Mouse (Mus musculus): ENCODE data around the gene Shb. TPM values are rescaled to one million over a fixed set of nuclear protein-coding genes. Genes with fewer than 3 reads are reported as not detected.

The Shb gene
- polyA plus RNA-seq, 1 experiment from 2014 or later, result 4.9 TPM

- peaks cover 87% of the 10 kb centered on the region for H3K4me1 ChIP-seq
- H3K4me3 ChIP-seq (replicated peaks), result no peak overlapping the region
- 40% methylated on average over 2 of the region's 2 CpGs for WGBS
- H3K4me2 ChIP-seq, result peak overlapping the region; percentile 45
- no peaks in the 10 kb centered on the region for H3K36me3 ChIP-seq
- no peak overlapping the region for H3K9ac ChIP-seq
- ATAC-seq (replicated peaks; ENCODE audit: low FRiP score), result peak; percentile 23; the same call in 1 of the 2 replicates
- H3K27me3 ChIP-seq, result no peaks in the 10 kb centered on the region
- no peaks in the 10 kb centered on the region for H3K9me3 ChIP-seq (replicated peaks)
- peak overlapping the region; percentile 79 for H3K27ac ChIP-seq
Measured at GRCm38 (mm10) chr4:45513340-45513739, 18.9 kb downstream of the Shb start.

GRCm38 (mm10) chr4:45510163-45510562 is 22.1 kb downstream of the Shb start:
- peaks cover 93% of the 10 kb centered on the region for H3K4me1 ChIP-seq
- H3K4me3 ChIP-seq (replicated peaks), result no peak overlapping the region
- H3K4me2 ChIP-seq, result no peak overlapping the region
- ATAC-seq (replicated peaks; ENCODE audit: low FRiP score), result peak; percentile 47
- peak overlapping the region; percentile 75 for H3K27ac ChIP-seq
- no peak overlapping the region for H3K9ac ChIP-seq
- 26% methylated on average over 6 of the region's 6 CpGs for WGBS
- no peaks in the 10 kb centered on the region for H3K36me3 ChIP-seq
- H3K27me3 ChIP-seq, result no peaks in the 10 kb centered on the region
- H3K9me3 ChIP-seq (replicated peaks), result no peaks in the 10 kb centered on the region

GRCm38 (mm10) chr4:45509416-45509815 is 22.9 kb downstream of the Shb start:
- H3K27ac ChIP-seq, result peak overlapping the region; percentile 75
- no peaks in the 10 kb centered on the region for H3K36me3 ChIP-seq
- no peak overlapping the region for H3K9ac ChIP-seq
- peaks cover 87% of the 10 kb centered on the region for H3K4me1 ChIP-seq
- 94% methylated on average over 4 of the region's 4 CpGs for WGBS
- H3K4me3 ChIP-seq (replicated peaks), result no peak overlapping the region
- ATAC-seq (replicated peaks; ENCODE audit: low FRiP score), result no peak
- no peaks in the 10 kb centered on the region for H3K27me3 ChIP-seq
- no peaks in the 10 kb centered on the region for H3K9me3 ChIP-seq (replicated peaks)
- H3K4me2 ChIP-seq, result no peak overlapping the region

- WGBS, result 71% methylated on average over 6 of the region's 6 CpGs
- Histone ChIP-seq H3K9me3 (replicated peaks) (no peaks in the 10 kb centered on the region), H3K27ac (0 out of 2 replicates have a peak overlapping the region, but pooled peaks have one; percentile 24), H3K4me3 (replicated peaks) (no peak overlapping the region), H3K27me3 (no peaks in the 10 kb centered on the region), H3K36me3 (no peaks in the 10 kb centered on the region), H3K9ac (no peak overlapping the region), H3K4me2 (no peak overlapping the region), H3K4me1 (peaks cover 83% of the 10 kb centered on the region)
- no peak for ATAC-seq (replicated peaks; ENCODE audit: low FRiP score)
Measured at GRCm38 (mm10) chr4:45508469-45508868, 23.8 kb downstream of the Shb start.

- no peak for ATAC-seq (replicated peaks; ENCODE audit: low FRiP score)
- Histone ChIP-seq H3K4me2 (no peak overlapping the region), H3K4me1 (peaks cover 78% of the 10 kb centered on the region)
Measured at GRCm38 (mm10) chr4:45507476-45507875, 24.8 kb downstream of the Shb start.

GRCm38 (mm10) chr4:45507039-45507438 is 25.2 kb downstream of the Shb start:
- H3K9ac ChIP-seq, result no peak overlapping the region
- H3K9me3 ChIP-seq (replicated peaks), result no peaks in the 10 kb centered on the region
- no peak overlapping the region for H3K4me3 ChIP-seq (replicated peaks)
- peak overlapping the region; percentile 78 for H3K27ac ChIP-seq
- no peaks in the 10 kb centered on the region for H3K36me3 ChIP-seq
- no peaks in the 10 kb centered on the region for H3K27me3 ChIP-seq
- no peak overlapping the region for H3K4me2 ChIP-seq
- H3K4me1 ChIP-seq, result peaks cover 79% of the 10 kb centered on the region
- 43% methylated on average over 9 of the region's 9 CpGs for WGBS
- no peak for ATAC-seq (replicated peaks; ENCODE audit: low FRiP score)

More at GRCm38 (mm10) chr4:45507476-45507875, 24.8 kb downstream of the Shb start:
- H3K36me3 ChIP-seq, result no peaks in the 10 kb centered on the region
- no peaks in the 10 kb centered on the region for H3K27me3 ChIP-seq
- WGBS, result 57% methylated on average over 1 of the region's 1 CpGs
- no peak overlapping the region for H3K9ac ChIP-seq
- H3K4me3 ChIP-seq (replicated peaks), result no peak overlapping the region
- no peaks in the 10 kb centered on the region for H3K9me3 ChIP-seq (replicated peaks)
- peak overlapping the region; percentile 78 for H3K27ac ChIP-seq

GRCm38 (mm10) chr4:45506613-45507012 is 25.7 kb downstream of the Shb start:
- Histone ChIP-seq H3K27me3 (no peaks in the 10 kb centered on the region), H3K4me3 (replicated peaks) (no peak overlapping the region), H3K9ac (no peak overlapping the region), H3K9me3 (replicated peaks) (no peaks in the 10 kb centered on the region), H3K36me3 (no peaks in the 10 kb centered on the region), H3K4me2 (no peak overlapping the region), H3K4me1 (peaks cover 83% of the 10 kb centered on the region), H3K27ac (peak overlapping the region; percentile 78)
- WGBS, result 23% methylated on average over 5 of the region's 5 CpGs
- no peak for ATAC-seq (replicated peaks; ENCODE audit: low FRiP score)

GRCm38 (mm10) chr4:45505671-45506070 is 26.6 kb downstream of the Shb start:
- H3K27ac ChIP-seq, result peak overlapping the region; percentile 78; the same call in 1 of the 2 replicates
- no peak overlapping the region for H3K4me3 ChIP-seq (replicated peaks)
- 83% methylated on average over 2 of the region's 2 CpGs for WGBS
- H3K9ac ChIP-seq, result no peak overlapping the region
- no peaks in the 10 kb centered on the region for H3K9me3 ChIP-seq (replicated peaks)
- peaks cover 85% of the 10 kb centered on the region for H3K4me1 ChIP-seq
- ATAC-seq (replicated peaks; ENCODE audit: low FRiP score), result no peak
- H3K4me2 ChIP-seq, result no peak overlapping the region
- H3K27me3 ChIP-seq, result no peaks in the 10 kb centered on the region
- H3K36me3 ChIP-seq, result no peaks in the 10 kb centered on the region

GRCm38 (mm10) chr4:45505191-45505590 is 27.1 kb downstream of the Shb start:
- Histone ChIP-seq H3K9ac (no peak overlapping the region), H3K9me3 (replicated peaks) (no peaks in the 10 kb centered on the region), H3K27me3 (no peaks in the 10 kb centered on the region), H3K4me1 (peaks cover 85% of the 10 kb centered on the region), H3K36me3 (no peaks in the 10 kb centered on the region), H3K27ac (no peak overlapping the region), H3K4me3 (replicated peaks) (no peak overlapping the region), H3K4me2 (no peak overlapping the region)
- WGBS, result 89% methylated on average over 6 of the region's 6 CpGs
- no peak for ATAC-seq (replicated peaks; ENCODE audit: low FRiP score)

- Histone ChIP-seq H3K36me3 (no peaks in the 10 kb centered on the region), H3K9me3 (replicated peaks) (no peaks in the 10 kb centered on the region), H3K4me1 (peaks cover 85% of the 10 kb centered on the region), H3K4me3 (replicated peaks) (no peak overlapping the region), H3K9ac (no peak overlapping the region), H3K4me2 (no peak overlapping the region), H3K27ac (no peak overlapping the region), H3K27me3 (no peaks in the 10 kb centered on the region)
- ATAC-seq (replicated peaks; ENCODE audit: low FRiP score), result no peak
- 59% methylated on average over 3 of the region's 3 CpGs for WGBS
Measured at GRCm38 (mm10) chr4:45503816-45504215, 28.5 kb downstream of the Shb start.

GRCm38 (mm10) chr4:45503380-45503779 is 28.9 kb downstream of the Shb start:
- WGBS, result 70% methylated on average over 6 of the region's 6 CpGs
- Histone ChIP-seq H3K4me3 (replicated peaks) (no peak overlapping the region), H3K27me3 (no peaks in the 10 kb centered on the region), H3K9me3 (replicated peaks) (no peaks in the 10 kb centered on the region), H3K9ac (no peak overlapping the region), H3K4me1 (peaks cover 85% of the 10 kb centered on the region), H3K36me3 (no peaks in the 10 kb centered on the region), H3K4me2 (no peak overlapping the region), H3K27ac (no peak overlapping the region)
- ATAC-seq (replicated peaks; ENCODE audit: low FRiP score), result no peak

GRCm38 (mm10) chr4:45502002-45502401 is 30.3 kb downstream of the Shb start:
- Histone ChIP-seq H3K4me3 (replicated peaks) (no peak overlapping the region), H3K27me3 (no peaks in the 10 kb centered on the region), H3K27ac (peak overlapping the region; percentile 34; the same call in 1 of the 2 replicates), H3K9ac (no peak overlapping the region), H3K4me1 (peaks cover 85% of the 10 kb centered on the region), H3K36me3 (no peaks in the 10 kb centered on the region), H3K4me2 (no peak overlapping the region), H3K9me3 (replicated peaks) (no peaks in the 10 kb centered on the region)
- no peak for ATAC-seq (replicated peaks; ENCODE audit: low FRiP score)
- WGBS, result 64% methylated on average over 9 of the region's 9 CpGs

- no peaks in the 10 kb centered on the region for H3K36me3 ChIP-seq
- no peak overlapping the region for H3K9ac ChIP-seq
- peaks cover 83% of the 10 kb centered on the region for H3K4me1 ChIP-seq
- H3K27ac ChIP-seq, result 0 out of 2 replicates have a peak overlapping the region, but pooled peaks have one; percentile 49
- H3K4me2 ChIP-seq, result no peak overlapping the region
- H3K9me3 ChIP-seq (replicated peaks), result no peaks in the 10 kb centered on the region
- no peaks in the 10 kb centered on the region for H3K27me3 ChIP-seq
- ATAC-seq (replicated peaks; ENCODE audit: low FRiP score), result no peak
- no peak overlapping the region for H3K4me3 ChIP-seq (replicated peaks)
- 69% methylated on average over 8 of the region's 8 CpGs for WGBS
Measured at GRCm38 (mm10) chr4:45500381-45500780, 31.9 kb downstream of the Shb start.
